Mouse (Mus musculus) midbrain, embryonic 11.5 days (tissue): ENCODE results near the gene Thap3. TPM values are rescaled to one million over a fixed set of nuclear protein-coding genes. Genes with fewer than 3 reads are reported as not detected.

Experiments
- ATAC-seq: fragments of 200-750 bp; cut with Nextera tagmentation; 2 replicates; pipeline ENCODE4 v1.8.0; 2017; ENCODE audit warnings: moderate TSS enrichment, moderate library complexity; ENCODE audit not compliant: low FRiP score
- DNase-seq: peaks from one replicate; pipeline ENCODE4 v3.0.0; 2015; ENCODE audit warnings: low spot score; ENCODE audit errors: missing footprints
- H3K27ac ChIP-seq: fragments of 300-500 bp; sonication (generic); 2 replicates; pipeline ENCODE4 v1.5.1; 2014; ENCODE audit warnings: low read depth, low read length
- H3K27me3 ChIP-seq: fragments of 300-500 bp; sonication (generic); 2 replicates; pipeline ENCODE4 v1.6.1; 2014; ENCODE audit warnings: mild to moderate bottlenecking, low read length, moderate library complexity, mixed read lengths; ENCODE audit not compliant: control insufficient read depth, insufficient read depth
- H3K36me3 ChIP-seq: fragments of 300-500 bp; sonication (generic); 2 replicates; pipeline ENCODE4 v1.6.1; 2014; ENCODE audit warnings: mild to moderate bottlenecking, low read length, moderate library complexity, mixed read lengths; ENCODE audit not compliant: control insufficient read depth, insufficient read depth
- H3K4me1 ChIP-seq: fragments of 300-500 bp; sonication (generic); 2 replicates; pipeline ENCODE4 v1.6.1; 2014; ENCODE audit warnings: low read length; ENCODE audit not compliant: control insufficient read depth, insufficient read depth
- H3K4me2 ChIP-seq: fragments of 300-500 bp; sonication (generic); 2 replicates; pipeline ENCODE4 v1.6.1; 2014; ENCODE audit warnings: mild to moderate bottlenecking, moderate library complexity
- H3K4me3 ChIP-seq: fragments of 300-500 bp; sonication (generic); 2 replicates; pipeline ENCODE4 v1.5.1; 2014; ENCODE audit warnings: low read depth, low read length
- H3K9ac ChIP-seq: fragments of 300-500 bp; sonication (generic); 2 replicates; pipeline ENCODE4 v1.6.1; 2014; ENCODE audit warnings: low read length
- H3K9me3 ChIP-seq: fragments of 300-500 bp; sonication (generic); 2 replicates; pipeline ENCODE4 v1.6.1; 2016; ENCODE audit warnings: low read length; ENCODE audit not compliant: control insufficient read depth
- WGBS: fragments of 180-500 bp; shearing (Covaris S2); extraction: QIAGEN DNeasy Blood & Tissue Kit; methylation state at CpG from one replicate; pipeline ENCODE4 v1.1.7; 2014; 5-methylcytosine and 5-hydroxymethylcytosine counted together
- polyA plus RNA-seq: library from polyadenylated mRNA; unstranded; fragments of >200 nt; fragmentation: Nextera tagmentation; extraction: Ambion mirVana; gene quantifications from 2 replicates; pipeline ENCODE4 v1.2.1, GENCODE M21; 2014

Thap3 gene
- polyA plus RNA-seq, 1 experiment from 2014 or later = 24.6 TPM

- WGBS = 14% methylated on average over 5 of the region's 5 CpGs
- no peak overlapping the region for H3K4me2 ChIP-seq
- H3K9me3 ChIP-seq = no peaks in the 10 kb centered on the region
- DNase-seq (peak; percentile 98), ATAC-seq (peak; percentile 68)
- no peak overlapping the region for H3K27ac ChIP-seq
- H3K36me3 ChIP-seq = peaks cover 10% of the 10 kb centered on the region
- H3K4me3 ChIP-seq = no peak overlapping the region
- H3K4me1 ChIP-seq = peaks cover 6% of the 10 kb centered on the region
- no peak overlapping the region for H3K9ac ChIP-seq
- no peaks in the 10 kb centered on the region for H3K27me3 ChIP-seq
Observed at GRCm38 (mm10) chr4:151981363-151981762, 7.4 kb downstream of the Thap3 start.

GRCm38 (mm10) chr4:151980699-151981098, 8.1 kb downstream of the Thap3 start:
- Histone ChIP-seq H3K27me3 (no peaks in the 10 kb centered on the region), H3K9ac (no peak overlapping the region), H3K4me2 (no peak overlapping the region), H3K4me1 (peaks cover 6% of the 10 kb centered on the region), H3K27ac (no peak overlapping the region), H3K36me3 (peaks cover 10% of the 10 kb centered on the region), H3K4me3 (no peak overlapping the region), H3K9me3 (no peaks in the 10 kb centered on the region)
- 80% methylated on average over 8 of the region's 8 CpGs for WGBS
- no peak for DNase-seq
- ATAC-seq = no peak

GRCm38 (mm10) chr4:151977748-151978147, 11.0 kb downstream of the Thap3 start:
- no peaks in the 10 kb centered on the region for H3K4me1 ChIP-seq
- H3K9ac ChIP-seq = no peak overlapping the region
- H3K4me2 ChIP-seq = no peak overlapping the region
- no peak overlapping the region for H3K4me3 ChIP-seq
- ATAC-seq = no peak
- 48% methylated on average over 10 of the region's 10 CpGs for WGBS
- H3K36me3 ChIP-seq = peaks cover 21% of the 10 kb centered on the region
- H3K9me3 ChIP-seq = no peaks in the 10 kb centered on the region; the same call in 1 of the 2 replicates
- no peaks in the 10 kb centered on the region for H3K27me3 ChIP-seq
- peak; percentile 99 for DNase-seq
- no peak overlapping the region for H3K27ac ChIP-seq

- Histone ChIP-seq H3K9ac (no peak overlapping the region), H3K27me3 (no peaks in the 10 kb centered on the region), H3K27ac (no peak overlapping the region), H3K9me3 (no peaks in the 10 kb centered on the region; the same call in 1 of the 2 replicates), H3K36me3 (peaks cover 19% of the 10 kb centered on the region), H3K4me3 (no peak overlapping the region), H3K4me1 (no peaks in the 10 kb centered on the region), H3K4me2 (no peak overlapping the region)
- no peak for DNase-seq
- ATAC-seq = no peak
- 88% methylated on average over 3 of the region's 3 CpGs for WGBS
Observed at GRCm38 (mm10) chr4:151975441-151975840, 13.4 kb downstream of the Thap3 start.

GRCm38 (mm10) chr4:151972221-151972967, 16.4 kb downstream of the Thap3 start:
- Histone ChIP-seq H3K9me3 (no peaks in the 10 kb centered on the region; the same call in 1 of the 2 replicates), H3K4me3 (no peak overlapping the region), H3K27ac (no peak overlapping the region), H3K4me1 (no peaks in the 10 kb centered on the region), H3K27me3 (no peaks in the 10 kb centered on the region), H3K4me2 (no peak overlapping the region), H3K36me3 (peaks cover 17% of the 10 kb centered on the region), H3K9ac (no peak overlapping the region)
- WGBS = 73% methylated on average over 10 of the region's 10 CpGs
- ATAC-seq = 0 out of 2 replicates have a peak, but pooled peaks have one; percentile 44
- peak; percentile 94 for DNase-seq

GRCm38 (mm10) chr4:151968204-151968921, 20.4 kb downstream of the Thap3 start:
- H3K27me3 ChIP-seq = no peaks in the 10 kb centered on the region
- no peaks in the 10 kb centered on the region for H3K9me3 ChIP-seq
- no peak for ATAC-seq
- 94% methylated on average over 26 of the region's 26 CpGs for WGBS
- H3K4me3 ChIP-seq = no peak overlapping the region
- H3K36me3 ChIP-seq = peaks cover 22% of the 10 kb centered on the region
- H3K4me2 ChIP-seq = no peak overlapping the region
- no peak overlapping the region for H3K27ac ChIP-seq
- DNase-seq = no peak
- H3K4me1 ChIP-seq = no peaks in the 10 kb centered on the region
- H3K9ac ChIP-seq = no peak overlapping the region

GRCm38 (mm10) chr4:151962817-151963216, 26.0 kb downstream of the Thap3 start:
- 85% methylated on average over 3 of the region's 3 CpGs for WGBS
- Histone ChIP-seq H3K36me3 (peaks cover 25% of the 10 kb centered on the region), H3K27ac (no peak overlapping the region), H3K4me3 (no peak overlapping the region), H3K9me3 (no peaks in the 10 kb centered on the region), H3K4me2 (no peak overlapping the region), H3K4me1 (no peaks in the 10 kb centered on the region), H3K9ac (no peak overlapping the region), H3K27me3 (no peaks in the 10 kb centered on the region)
- peak; percentile 54 for DNase-seq
- ATAC-seq = no peak

GRCm38 (mm10) chr4:151960513-151960854, 28.3 kb downstream of the Thap3 start:
- H3K4me2 ChIP-seq = no peak overlapping the region
- peak; percentile 33 for DNase-seq
- 88% methylated on average over 3 of the region's 3 CpGs for WGBS
- no peak overlapping the region for H3K27ac ChIP-seq
- no peaks in the 10 kb centered on the region for H3K9me3 ChIP-seq
- H3K36me3 ChIP-seq = peaks cover 31% of the 10 kb centered on the region
- H3K4me1 ChIP-seq = no peaks in the 10 kb centered on the region
- no peak overlapping the region for H3K9ac ChIP-seq
- H3K4me3 ChIP-seq = no peak overlapping the region
- no peaks in the 10 kb centered on the region for H3K27me3 ChIP-seq
- no peak for ATAC-seq

GRCm38 (mm10) chr4:151959849-151960512, 28.8 kb downstream of the Thap3 start:
- Histone ChIP-seq H3K4me3 (no peak overlapping the region), H3K9me3 (no peaks in the 10 kb centered on the region), H3K9ac (no peak overlapping the region), H3K27me3 (no peaks in the 10 kb centered on the region), H3K4me1 (no peaks in the 10 kb centered on the region), H3K27ac (no peak overlapping the region), H3K4me2 (no peak overlapping the region), H3K36me3 (peaks cover 30% of the 10 kb centered on the region)
- WGBS = 94% methylated on average over 11 of the region's 11 CpGs
- ATAC-seq (no peak), DNase-seq (peak; percentile 12)
